Mouse (Mus musculus) intestine, postnatal 0 days (tissue): ENCODE data around the gene Ercc6l. TPM values are rescaled to one million over a fixed set of nuclear protein-coding genes. Genes with fewer than 3 reads are reported as not detected.

Source experiments
- ATAC-seq: fragments of 200-750 bp; cut with Nextera tagmentation; 2 replicates; pipeline ENCODE4 v1.8.0; 2017; ENCODE audit warnings: mild to moderate bottlenecking, moderate TSS enrichment, moderate library complexity
- H3K27ac ChIP-seq: fragments of 300-500 bp; sonication (generic); 2 replicates; pipeline ENCODE4 v1.5.1; 2014; ENCODE audit warnings: mild to moderate bottlenecking, low read depth, low read length, moderate library complexity
- H3K27me3 ChIP-seq: fragments of 300-500 bp; sonication (generic); replicated peaks from 2 replicates; pipeline ENCODE4 v1.6.1; 2014; ENCODE audit warnings: low read length, mixed read lengths; ENCODE audit not compliant: control insufficient read depth, insufficient read depth
- H3K36me3 ChIP-seq: fragments of 300-500 bp; sonication (generic); 2 replicates; pipeline ENCODE4 v1.6.1; 2014; ENCODE audit warnings: mild to moderate bottlenecking, moderate library complexity; ENCODE audit not compliant: control insufficient read depth, insufficient read depth
- H3K4me1 ChIP-seq: fragments of 300-500 bp; sonication (generic); replicated peaks from 2 replicates; pipeline ENCODE4 v1.6.1; 2014; ENCODE audit warnings: antibody characterized with exemption, low read length, mixed read lengths; ENCODE audit not compliant: control insufficient read depth, insufficient read depth
- H3K4me2 ChIP-seq: fragments of 300-500 bp; sonication (generic); replicated peaks from 2 replicates; pipeline ENCODE4 v1.6.1; 2014; ENCODE audit warnings: low read depth, mild to moderate bottlenecking, moderate library complexity
- H3K4me3 ChIP-seq: fragments of 300-500 bp; sonication (generic); 2 replicates; pipeline ENCODE4 v1.5.1; 2014; ENCODE audit warnings: low read depth, low read length
- H3K9ac ChIP-seq: fragments of 300-500 bp; sonication (generic); 2 replicates; pipeline ENCODE4 v1.6.1; 2014; ENCODE audit warnings: mild to moderate bottlenecking, low read depth, low read length
- H3K9me3 ChIP-seq: fragments of 300-500 bp; sonication (generic); 2 replicates; pipeline ENCODE4 v1.6.1; 2016; ENCODE audit warnings: mixed run types; ENCODE audit not compliant: control insufficient read depth
- CTCF ChIP-seq: sonication (generic); IDR thresholded peaks from 2 replicates; pipeline ENCODE4 v1.5.1; 2016; ENCODE audit warnings: low read depth, mild to moderate bottlenecking, control low read depth, antibody characterized with exemption, moderate library complexity
- WGBS: fragments of 180-500 bp; shearing (Covaris S2); extraction: QIAGEN DNeasy Blood & Tissue Kit; methylation state at CpG from one replicate; pipeline ENCODE4 v1.1.7; 2014; 5-methylcytosine and 5-hydroxymethylcytosine counted together
- polyA plus RNA-seq: library from polyadenylated mRNA; unstranded; fragments of >200 nt; fragmentation: Nextera tagmentation; extraction: Ambion mirVana; gene quantifications from 2 replicates; pipeline ENCODE4 v1.2.1, GENCODE M21; 2015

The Ercc6l gene
- polyA plus RNA-seq, 1 experiment from 2014 or later: 1.7 TPM

GRCm38 (mm10) chrX:102094381-102094904, 62.4 kb downstream of the Ercc6l start:
- no peaks in the 10 kb centered on the region for H3K36me3 ChIP-seq
- H3K4me3 ChIP-seq: no peak overlapping the region
- no peak for TF ChIP-seq CTCF
- ATAC-seq: no peak
- no peaks in the 10 kb centered on the region for H3K27me3 ChIP-seq
- no peaks in the 10 kb centered on the region for H3K9me3 ChIP-seq
- H3K27ac ChIP-seq: no peak overlapping the region
- WGBS: 73% methylated on average over 7 of the region's 7 CpGs
- no peaks in the 10 kb centered on the region for H3K4me1 ChIP-seq
- no peak overlapping the region for H3K9ac ChIP-seq
- H3K4me2 ChIP-seq: no peak overlapping the region

Other genes with a start within 250 kb of the Ercc6l start
- 0.33 and 0.43 TPM in 2 replicates for gene Rtl5, start 85.8 kb downstream of the Ercc6l start, polyA plus RNA-seq
- gene Pin4, start 37.6 kb downstream of the Ercc6l start, polyA plus RNA-seq: 59.7 and 61.0 TPM in 2 replicates
- 448 and 474 TPM in 2 replicates for gene Rps4x, start 32.3 kb upstream of the Ercc6l start, polyA plus RNA-seq
- gene Cited1, start 95.1 kb upstream of the Ercc6l start, polyA plus RNA-seq: 0.67 and 0.68 TPM in 2 replicates